18 mouse cellular contexts compared by ENCODE assay signal in the genomic region with DNA sequence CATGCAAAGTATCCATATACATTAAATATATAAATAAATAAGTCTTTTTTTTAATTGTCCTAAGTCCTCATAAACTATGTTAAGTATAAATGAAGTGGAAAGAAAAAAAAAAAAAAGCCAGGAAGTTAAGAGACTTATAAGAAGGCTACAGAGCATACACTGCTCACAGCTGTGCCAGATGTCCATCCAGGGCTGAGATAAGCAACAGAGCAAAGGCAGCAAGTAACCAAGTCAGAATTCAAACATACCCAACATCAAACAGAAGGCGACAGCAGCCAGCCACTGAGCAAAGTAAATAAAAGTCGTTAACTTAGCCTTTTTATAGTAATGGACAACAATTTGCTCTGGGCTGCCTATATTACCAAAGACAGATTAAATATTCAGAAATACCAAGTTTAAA. TPM values are rescaled to one million over a fixed set of nuclear protein-coding genes. Genes with fewer than 3 reads are reported as not detected.
DNase-seq lines count a peak whose midpoint lies in the region; ATAC-seq and TF ChIP-seq lines count a peak whose summit lies in the region.
"Had no signal": no experiment of that assay in that cellular context is flagged by ENCODE, and none has a peak within 500 bp of the region (broad histone marks: within the 10 kb centered on the region; RNA-seq: fewer than 3 reads in every experiment).

No protein-coding gene starts in this region.

- H3K27ac ChIP-seq in stomach, embryonic 15.5 days, result no peak overlapping the region
- H3K27ac ChIP-seq in stomach, postnatal 0 days (replicated peaks), result no peak overlapping the region
- H3K27ac ChIP-seq in liver, embryonic 14.5 days, result no peak overlapping the region
- no peak overlapping the region for H3K27ac ChIP-seq in hindbrain, embryonic 16.5 days (ENCODE audit: low read depth, low read length)
- H3K27ac ChIP-seq: embryonic facial prominence, embryonic 12.5 days; heart, embryonic 15.5 days; hindbrain, embryonic 10.5 days; limb, embryonic 15.5 days had no signal

- H3K9me3 ChIP-seq in stomach, embryonic 15.5 days, result no peaks in the 10 kb centered on the region
- no peaks in the 10 kb centered on the region for H3K9me3 ChIP-seq in stomach, postnatal 0 days (ENCODE audit: control insufficient read depth, low read length)
- H3K9me3 ChIP-seq in liver, embryonic 14.5 days (ENCODE audit: control insufficient read depth, low read length), result no peaks in the 10 kb centered on the region
- H3K9me3 ChIP-seq in hindbrain, embryonic 16.5 days (ENCODE audit: control insufficient read depth, low read length), result no peaks in the 10 kb centered on the region
- H3K9me3 ChIP-seq: embryonic facial prominence, embryonic 12.5 days; heart, embryonic 15.5 days; hindbrain, embryonic 10.5 days; limb, embryonic 15.5 days had no signal

- H3K9ac ChIP-seq in stomach, embryonic 15.5 days, result no peak overlapping the region
- H3K9ac ChIP-seq in stomach, postnatal 0 days (ENCODE audit: low read length), result no peak overlapping the region
- H3K9ac ChIP-seq in liver, embryonic 14.5 days (replicated peaks), result no peak overlapping the region
- no peak overlapping the region for H3K9ac ChIP-seq in hindbrain, embryonic 16.5 days (ENCODE audit: low read depth, low read length)
- H3K9ac ChIP-seq: embryonic facial prominence, embryonic 12.5 days; forebrain, postnatal 0 days; heart, embryonic 15.5 days; limb, embryonic 15.5 days had no signal

- TF ChIP-seq CTCF in stomach, postnatal 0 days (IDR thresholded peaks at IDR 0.05; ENCODE audit: low read depth), result no peak
- TF ChIP-seq CTCF in liver, embryonic 14.5 days (IDR thresholded peaks at IDR 0.05; ENCODE audit: low read depth), result no peak

- peak; percentile 55 for DNase-seq in heart, adult 11 months
- DNase-seq in heart, adult 9 months (ENCODE audit: low spot score in 2 of 2), result no peak
- DNase-seq in stomach, postnatal 0 days (ENCODE audit: low spot score), result no peak
- no peak for DNase-seq in liver, embryonic 14.5 days (ENCODE audit: low read depth in 3 of 3, low spot score in 3 of 3)
- DNase-seq in spleen, adult 12 weeks (ENCODE audit: low spot score), result no peak
- DNase-seq: cerebellum, adult 9-11 months; forebrain, postnatal 0 days; kidney, adult 2 months; kidney, postnatal 10 days; retina, postnatal 1 day; thymus, postnatal 36 days had no signal

- peaks cover 12% of the 10 kb centered on the region for H3K4me1 ChIP-seq in stomach, embryonic 15.5 days
- H3K4me1 ChIP-seq in stomach, postnatal 0 days (replicated peaks; ENCODE audit: control insufficient read depth, insufficient read depth), result peaks cover 5% of the 10 kb centered on the region; the same call in 1 of the 2 replicates
- H3K4me1 ChIP-seq in liver, embryonic 14.5 days (replicated peaks; ENCODE audit: control insufficient read depth in 2 of 2, insufficient read depth in 2 of 2, low read length in 1 of 2), result peaks cover 36 to 42% of the 10 kb centered on the region in 2 experiments
- H3K4me1 ChIP-seq in hindbrain, embryonic 16.5 days (ENCODE audit: control insufficient read depth, insufficient read depth, low read depth, low read length), result peaks cover 43% of the 10 kb centered on the region

- no peak overlapping the region for H3K4me3 ChIP-seq in stomach, embryonic 15.5 days (replicated peaks)
- no peak overlapping the region for H3K4me3 ChIP-seq in stomach, postnatal 0 days (ENCODE audit: low read depth, low read length)
- no peak overlapping the region for H3K4me3 ChIP-seq in liver, embryonic 14.5 days (ENCODE audit: insufficient read depth in 1 of 2, low read depth in 2 of 2, low read length in 2 of 2)
- no peak overlapping the region for H3K4me3 ChIP-seq in hindbrain, embryonic 16.5 days (ENCODE audit: low read length)
- H3K4me3 ChIP-seq: embryonic facial prominence, embryonic 12.5 days; heart, embryonic 15.5 days; hindbrain, embryonic 10.5 days; limb, embryonic 15.5 days had no signal

- ATAC-seq in stomach, embryonic 15.5 days (ENCODE audit: insufficient read depth, low FRiP score, low read depth), result peak; percentile 64; the same call in 1 of the 2 replicates
- no peak for ATAC-seq in stomach, postnatal 0 days (ENCODE audit: low FRiP score, low TSS enrichment)
- ATAC-seq in liver, embryonic 14.5 days (ENCODE audit: insufficient read depth), result peak; percentile 74
- no peak for ATAC-seq in hindbrain, embryonic 16.5 days
- ATAC-seq: forebrain, postnatal 0 days had no signal

- no peak for TF ChIP-seq EP300 in stomach, postnatal 0 days (optimal IDR thresholded peaks at IDR 0.05)
- peak; percentile 44 for TF ChIP-seq EP300 in liver, embryonic 14.5 days (IDR thresholded peaks at IDR 0.05; ENCODE audit: low read depth)

- no peaks in the 10 kb centered on the region for H3K36me3 ChIP-seq in stomach, embryonic 15.5 days
- no peaks in the 10 kb centered on the region for H3K36me3 ChIP-seq in stomach, postnatal 0 days (ENCODE audit: control insufficient read depth, insufficient read depth, low read length)
- H3K36me3 ChIP-seq in liver, embryonic 14.5 days (replicated peaks; ENCODE audit: control insufficient read depth, insufficient read depth, low read depth), result no peaks in the 10 kb centered on the region
- H3K36me3 ChIP-seq in hindbrain, embryonic 16.5 days (ENCODE audit: control insufficient read depth, insufficient read depth, low read length), result no peaks in the 10 kb centered on the region
- H3K36me3 ChIP-seq: embryonic facial prominence, embryonic 12.5 days; heart, embryonic 15.5 days; limb, embryonic 15.5 days had no signal

- no peak overlapping the region for H3K4me2 ChIP-seq in stomach, embryonic 15.5 days
- H3K4me2 ChIP-seq in stomach, postnatal 0 days (replicated peaks; ENCODE audit: low read depth), result no peak overlapping the region
- H3K4me2 ChIP-seq in liver, embryonic 14.5 days (ENCODE audit: low read depth), result peak overlapping the region; percentile 28
- H3K4me2 ChIP-seq in hindbrain, embryonic 16.5 days (ENCODE audit: low read length), result no peak overlapping the region
- H3K4me2 ChIP-seq: embryonic facial prominence, embryonic 12.5 days; heart, embryonic 15.5 days; limb, embryonic 15.5 days had no signal

- H3K27me3 ChIP-seq in stomach, embryonic 15.5 days (replicated peaks), result no peaks in the 10 kb centered on the region
- no peaks in the 10 kb centered on the region for H3K27me3 ChIP-seq in stomach, postnatal 0 days (ENCODE audit: control insufficient read depth, insufficient read depth, low read length)
- H3K27me3 ChIP-seq in liver, embryonic 14.5 days (ENCODE audit: control insufficient read depth, insufficient read depth, low read length), result no peaks in the 10 kb centered on the region
- H3K27me3 ChIP-seq in hindbrain, embryonic 16.5 days (replicated peaks; ENCODE audit: control insufficient read depth, insufficient read depth, low read length), result no peaks in the 10 kb centered on the region
- H3K27me3 ChIP-seq: CH12.LX; embryonic facial prominence, embryonic 12.5 days; heart, embryonic 15.5 days; limb, embryonic 15.5 days had no signal

- WGBS in stomach, embryonic 15.5 days, result 50% methylated on average over 2 of the region's 2 CpGs
- WGBS in stomach, postnatal 0 days, result 42% methylated on average over 2 of the region's 2 CpGs
- WGBS in liver, embryonic 14.5 days (ENCODE audit: insufficient replicate concordance), result 11% methylated on average over 2 of the region's 2 CpGs
- WGBS in hindbrain, embryonic 16.5 days, result 66% methylated on average over 2 of the region's 2 CpGs

RNA-seq across cellular contexts. Expression of a gene that starts 9.6 kb away (rescaled TPM):
- 11.9 and 14.5 TPM in 2 replicates for polyA plus RNA-seq in stomach, embryonic 15.5 days (2015; fragmentation: Nextera tagmentation; extraction: Ambion mirVana)
- polyA plus RNA-seq in stomach, postnatal 0 days (2015; fragmentation: Nextera tagmentation; extraction: Ambion mirVana), result 5.2 and 5.5 TPM in 2 replicates
- polyA plus RNA-seq in liver, embryonic 14.5 days (2012; rRNA removed), result 6.7 and 10.9 TPM in 2 replicates
- 8.4 and 9.0 TPM in 2 replicates for polyA plus RNA-seq in liver, embryonic 14.5 days (2014; fragmentation: Nextera tagmentation; extraction: Ambion mirVana)
- polyA plus RNA-seq in hindbrain, embryonic 16.5 days (2015; fragmentation: Nextera tagmentation; extraction: Ambion mirVana), result 24.7 and 30.3 TPM in 2 replicates

Comparison
In these comparisons a context has a peak if more than half of its experiments do, and no peak if none do; other contexts are left out.
1. ATAC-seq: peak in stomach, embryonic 15.5 days (single experiment) and liver, embryonic 14.5 days (single experiment); none in stomach, postnatal 0 days (single experiment) and hindbrain, embryonic 16.5 days (single experiment).